Mouse (Mus musculus) left cerebral cortex, postnatal 4 days (tissue): ENCODE data around the gene Mms22l. TPM values are rescaled to one million over a fixed set of nuclear protein-coding genes. Genes with fewer than 3 reads are reported as not detected.
"Not testable (repeated sequence)": the region's sequence is repeated elsewhere in the genome, so short reads cannot be mapped to it uniquely, and the experiment has no call there.

Experiments used
- DNase-seq: peaks from one replicate; pipeline ENCODE4 v3.0.0-alpha.2; 2022
- intact Hi-C: fragments of 180-260 bp; cut with DNase I; formaldehyde crosslinking; loops from one replicate; pipeline ENCODE4 v1.15.1; 2025
- total RNA-seq, 2 experiments: library from RNA; stranded (reverse); gene quantifications; 2 replicates each; pipeline ENCODE4 v1.2.3; 2021

Mms22l gene
- 1 to 10 TPM; 5.0 to 6.8 TPM for total RNA-seq

DNA sequence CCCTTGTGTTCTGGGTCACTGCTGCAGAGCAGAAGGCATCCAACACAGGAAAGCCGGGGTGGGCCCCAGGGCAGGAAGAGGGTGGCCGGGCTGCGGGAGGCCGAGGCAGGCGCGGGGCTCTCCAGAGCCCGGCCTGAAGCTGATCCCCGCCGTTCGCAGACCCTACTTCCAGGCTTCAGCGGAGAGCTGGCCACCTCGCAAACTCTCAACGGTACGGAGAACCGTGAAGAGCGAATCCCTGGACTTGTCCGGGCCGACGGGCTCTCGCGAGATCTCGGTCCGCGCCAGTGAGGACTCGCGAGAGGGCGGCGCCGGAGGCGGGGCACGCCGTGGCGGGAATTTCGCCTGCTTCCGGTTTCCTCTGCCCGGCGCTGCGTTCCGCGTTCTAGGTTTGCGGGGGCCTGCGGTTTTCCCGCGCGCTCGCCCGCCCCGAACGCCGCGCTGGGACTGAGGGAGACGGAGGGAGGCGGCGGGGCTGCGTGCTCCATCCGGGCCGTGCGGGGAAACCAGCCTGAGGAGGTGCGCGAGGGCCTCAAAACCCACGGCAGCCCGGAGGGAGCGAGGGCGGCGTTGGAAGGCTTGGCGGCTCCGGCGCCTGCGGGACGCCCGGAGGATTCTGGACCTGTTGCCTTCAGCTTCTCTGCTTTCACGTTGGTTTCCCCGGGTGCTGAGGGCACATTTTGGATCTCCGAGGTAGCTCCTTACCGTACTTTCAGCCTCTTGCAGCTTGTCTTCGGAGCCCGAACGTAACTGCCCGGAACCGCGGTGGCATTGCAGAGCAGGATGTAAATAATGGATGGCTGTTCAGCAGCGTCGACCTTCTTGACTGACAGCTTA lies at the start of gene Mms22l:
Gene Mms22l (plus strand): TSS at position 336 of the 837 bp plus-strand sequence.
- peak; percentile 97 for DNase-seq
- intact Hi-C loops, result no loop called here

- DNase-seq, intact Hi-C loops: not testable (repeated sequence)
These were observed 12.2 kb upstream of the Mms22l start for GRCm38 (mm10) chr4:24484046-24484445.

- DNase-seq, result no peak
- intact Hi-C loops, result no loop called here
These were observed 685 bp downstream of the Mms22l start for GRCm38 (mm10) chr4:24496953-24497319.

GRCm38 (mm10) chr4:24509195-24509594 lies 12.9 kb downstream of the Mms22l start:
- intact Hi-C loops, result no loop called here
- DNase-seq, result no peak

DNA sequence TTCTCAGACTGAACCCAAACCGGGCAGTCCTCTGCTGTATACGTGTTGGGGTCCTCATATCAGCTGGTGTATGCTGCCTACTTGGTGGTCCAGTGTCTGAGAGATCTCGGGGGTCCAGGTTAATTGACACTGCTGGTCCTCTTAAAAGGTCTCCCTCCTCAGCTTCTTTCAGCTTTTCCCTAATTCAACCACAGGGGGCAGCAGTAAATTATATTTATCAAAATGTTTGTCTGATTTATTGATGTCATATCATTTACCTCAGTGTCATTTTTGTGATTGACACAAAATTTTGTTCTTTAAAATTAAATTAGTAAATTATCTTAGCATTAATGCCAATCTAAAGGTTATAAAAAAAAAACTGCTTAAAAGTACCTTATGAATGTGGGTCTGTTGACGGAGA lies 40.7 kb downstream of the Mms22l start:
- DNase-seq, result no peak
- intact Hi-C loops, result no loop called here

DNA sequence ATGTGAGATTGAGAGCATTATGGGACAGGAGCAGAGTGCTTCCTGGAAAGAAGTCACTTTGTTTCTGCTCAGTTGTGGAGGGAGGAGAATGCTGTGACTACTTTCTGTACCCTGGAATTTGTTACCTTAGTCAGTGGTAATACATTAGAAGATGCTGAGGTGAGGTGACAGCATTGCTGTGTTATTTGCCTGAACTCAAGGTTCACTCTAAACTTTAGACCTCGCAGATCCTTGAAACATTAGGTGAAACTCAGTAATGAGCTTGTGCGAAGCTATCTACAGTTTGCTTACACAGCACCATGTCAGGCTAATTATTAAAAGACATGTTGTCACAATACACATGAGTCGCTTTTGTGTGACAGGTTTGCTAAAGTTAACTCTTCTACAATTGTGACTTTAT lies 47.2 kb downstream of the Mms22l start:
- intact Hi-C loops, result no loop called here
- no peak for DNase-seq

GRCm38 (mm10) chr4:24544677-24545151 lies 48.5 kb downstream of the Mms22l start:
- intact Hi-C loops, result no loop called here

GRCm38 (mm10) chr4:24556116-24556820 lies 60.0 kb downstream of the Mms22l start:
- no peak for DNase-seq
- intact Hi-C loops, result no loop called here

More at GRCm38 (mm10) chr4:24544677-24545151, 48.5 kb downstream of the Mms22l start:
- peak; percentile 56 for DNase-seq

DNA sequence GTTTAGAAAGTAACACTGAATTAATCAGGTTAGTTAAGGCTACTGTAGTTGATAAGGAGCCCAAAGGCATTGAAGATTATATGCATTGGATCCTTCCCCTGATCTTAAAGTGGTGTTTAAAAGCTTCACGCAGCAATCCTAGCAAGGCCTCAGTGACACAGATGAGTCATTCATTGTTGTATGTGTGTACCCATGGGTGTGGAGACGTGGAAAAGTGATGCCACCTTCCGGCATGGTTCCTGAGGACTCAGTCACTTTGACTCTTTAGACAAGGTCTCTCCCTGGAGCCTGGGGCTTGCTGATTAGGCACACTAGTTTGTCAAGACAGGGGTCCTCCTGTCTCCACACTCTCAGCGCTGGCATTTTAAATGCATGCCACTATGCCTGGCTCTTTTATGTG lies 60.9 kb downstream of the Mms22l start:
- intact Hi-C loops, result no loop called here
- DNase-seq, result no peak

DNA sequence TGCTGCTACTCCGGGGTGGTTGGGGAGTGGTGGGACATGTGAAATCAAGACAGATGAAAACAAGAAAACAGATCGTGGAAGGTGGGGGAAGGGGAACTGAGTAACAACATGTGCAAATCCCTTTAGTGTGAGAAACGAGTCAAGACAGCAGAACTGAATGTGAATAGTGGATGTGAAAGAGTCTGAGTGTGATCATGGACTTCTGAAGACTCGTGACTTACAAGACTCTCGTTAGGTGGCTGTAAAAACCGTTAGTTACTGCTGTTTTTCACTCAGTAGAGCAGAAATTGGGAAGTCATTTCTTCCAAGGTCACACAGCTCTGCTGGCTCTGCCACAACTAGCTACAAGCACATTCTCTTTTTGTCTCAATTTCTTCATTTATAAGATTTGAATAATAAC lies 71.8 kb downstream of the Mms22l start:
- intact Hi-C loops, result no loop called here
- no peak for DNase-seq

- intact Hi-C loops, result no loop called here
- DNase-seq, result no peak
These were observed 72.8 kb downstream of the Mms22l start for GRCm38 (mm10) chr4:24568989-24569556.

- DNase-seq, result peak; percentile 85
- intact Hi-C loops, result loop anchor here (10.0 kb wide), 1 partner anchor 329 kb away; no protein-coding TSS in a partner anchor
These were observed 78.0 kb downstream of the Mms22l start for GRCm38 (mm10) chr4:24574276-24574675.

DNA sequence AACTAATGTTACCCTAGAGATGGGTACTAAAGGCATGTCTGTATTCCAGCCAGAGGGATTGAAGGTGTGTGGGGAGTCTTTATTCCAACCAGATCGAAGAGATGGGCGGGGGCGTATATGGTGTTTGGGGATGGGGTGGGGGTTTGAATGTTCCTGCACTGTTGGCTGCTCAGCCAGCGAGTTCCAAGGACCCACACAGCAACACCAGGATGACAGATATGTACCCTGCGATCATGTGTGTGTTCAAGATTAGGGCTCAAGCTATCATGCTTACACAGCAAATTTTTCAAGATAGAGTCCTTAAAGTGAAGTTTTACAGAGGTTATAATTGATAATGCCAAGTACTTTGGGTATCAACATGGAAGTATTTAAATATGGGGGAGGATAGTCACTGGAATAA lies 81.3 kb downstream of the Mms22l start:
- DNase-seq, result no peak
- intact Hi-C loops, result loop anchor here (10.0 kb wide), 1 partner anchor 333 kb away; no protein-coding TSS in a partner anchor

DNA sequence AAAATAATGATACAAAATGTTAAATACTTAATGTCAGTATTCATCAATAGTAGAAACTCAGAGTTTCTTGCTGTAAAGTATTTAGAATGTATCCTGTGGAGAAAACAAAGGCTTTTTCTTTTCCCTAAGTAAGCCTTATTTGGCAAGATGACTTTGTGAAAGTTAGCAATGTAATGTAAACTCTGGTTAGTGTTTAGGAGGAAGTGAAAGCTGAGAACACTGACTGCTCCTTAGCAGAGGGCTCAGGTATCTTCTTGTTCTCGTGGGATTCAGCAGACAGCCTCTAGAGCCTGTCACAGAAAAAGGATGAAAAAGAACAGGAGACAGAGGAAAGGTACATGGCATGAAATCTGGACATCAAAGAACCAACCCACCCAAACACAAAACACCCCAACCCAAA lies 86.0 kb downstream of the Mms22l start:
- DNase-seq, result no peak
- intact Hi-C loops, result no loop called here

GRCm38 (mm10) chr4:24583997-24584396 lies 87.7 kb downstream of the Mms22l start:
- intact Hi-C loops, result no loop called here
- DNase-seq, result no peak

DNA sequence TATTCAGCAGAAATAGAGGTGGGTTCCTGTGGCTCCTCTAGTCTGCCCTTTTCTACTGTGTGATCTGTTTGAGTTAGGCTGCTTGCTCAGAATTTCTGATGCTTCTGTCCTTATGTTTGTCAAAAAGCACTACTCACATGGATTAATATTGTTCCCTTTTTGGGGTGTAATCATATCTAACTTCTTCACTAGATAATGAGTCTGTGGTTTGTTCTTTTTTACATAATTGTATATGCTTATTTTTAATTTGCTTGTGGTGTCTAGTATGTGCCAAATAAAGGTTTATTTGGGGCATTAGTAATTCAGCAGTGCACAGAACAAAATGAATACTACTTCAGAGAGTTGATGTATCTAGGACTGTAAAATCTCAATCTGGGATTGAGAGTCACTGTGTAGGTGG lies 98.6 kb downstream of the Mms22l start:
- intact Hi-C loops, result no loop called here
- DNase-seq, result no peak

GRCm38 (mm10) chr4:24596942-24597611 lies 100.8 kb downstream of the Mms22l start:
- intact Hi-C loops, result no loop called here
- no peak for DNase-seq

- intact Hi-C loops, result no loop called here
- no peak for DNase-seq
These were observed 102.4 kb downstream of the Mms22l start for GRCm38 (mm10) chr4:24598637-24599036.

DNA sequence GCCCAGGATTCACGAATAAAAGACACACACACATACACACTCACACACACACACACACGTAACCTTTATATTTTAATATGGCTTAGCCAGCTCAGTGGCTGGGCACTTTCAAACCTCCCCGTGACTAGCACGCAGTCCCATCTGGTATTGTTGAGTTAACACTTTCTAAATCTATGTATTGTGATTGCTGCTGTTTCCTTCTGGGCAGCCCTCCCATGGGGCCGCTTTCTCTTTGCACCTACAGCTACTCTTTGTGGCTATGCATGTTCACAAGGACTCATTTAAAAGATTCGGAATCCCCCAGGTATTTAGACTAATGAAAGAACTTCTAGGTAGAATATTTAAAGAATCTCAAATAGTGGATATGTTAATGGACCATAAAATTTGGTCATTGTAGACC lies 105.5 kb downstream of the Mms22l start:
- intact Hi-C loops, result no loop called here

GRCm38 (mm10) chr4:24609085-24609484 lies 112.8 kb downstream of the Mms22l start:
- intact Hi-C loops, result no loop called here
- DNase-seq, result no peak

More for the DNA sequence above, 105.5 kb downstream of the Mms22l start:
- no peak for DNase-seq

GRCm38 (mm10) chr4:24609564-24609963 lies 113.3 kb downstream of the Mms22l start:
- intact Hi-C loops, result no loop called here
- no peak for DNase-seq
